Mouse (Mus musculus) cerebellum, adult 9-10 months (tissue): ENCODE measurements around the gene Fancc.

Experiments used
- DNase-seq: peaks from one replicate; pipeline ENCODE4 v3.0.0; 2022

The Fancc gene

DNA sequence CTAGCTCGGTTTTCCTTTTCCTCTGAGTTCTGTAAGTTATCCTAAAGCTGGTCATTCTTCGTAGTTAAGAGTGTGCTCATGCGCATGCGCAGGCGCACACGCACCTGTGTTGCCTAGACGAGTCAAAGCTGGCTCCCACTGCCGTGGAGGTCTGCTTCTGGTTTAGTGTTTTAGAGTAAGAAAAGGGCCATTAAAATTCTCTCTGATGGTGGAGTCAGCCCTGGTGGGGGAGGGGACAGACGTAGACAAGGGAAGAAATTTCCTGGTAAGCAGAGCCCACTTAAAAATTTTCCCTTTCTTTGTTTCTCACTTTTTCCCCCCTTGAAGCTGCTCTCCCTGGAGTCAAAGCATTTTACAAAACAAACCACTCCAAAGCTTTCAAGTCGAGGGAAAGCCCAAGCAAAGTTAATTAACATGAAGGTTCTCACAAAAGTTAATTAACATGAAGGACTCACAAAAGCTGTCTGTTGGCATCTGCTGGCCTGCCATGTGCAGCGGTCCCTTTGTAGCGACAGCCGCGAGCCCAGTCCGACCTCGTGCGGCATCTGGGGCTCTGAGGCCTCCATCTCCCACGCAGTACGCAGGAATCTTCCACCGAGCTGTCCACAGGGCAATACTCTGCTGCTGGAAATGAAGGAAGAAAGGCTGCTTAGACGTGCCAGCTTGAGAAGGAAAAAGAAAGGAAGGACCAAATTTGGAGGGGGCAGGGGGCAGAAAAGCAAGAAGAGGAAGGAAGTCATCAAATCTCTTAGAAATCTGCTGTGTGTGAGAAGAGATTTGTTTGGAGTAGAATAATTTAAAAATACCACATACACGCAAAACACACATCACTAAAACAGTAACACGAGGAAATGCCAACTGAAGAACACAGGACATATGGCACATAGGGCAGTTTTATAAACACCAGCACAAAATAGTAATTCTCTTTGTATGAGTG, at the start of gene Fancc:
Gene Fancc (minus strand): TSS at position 633 of the 937 bp plus-strand sequence.
- no peak for DNase-seq

DNA sequence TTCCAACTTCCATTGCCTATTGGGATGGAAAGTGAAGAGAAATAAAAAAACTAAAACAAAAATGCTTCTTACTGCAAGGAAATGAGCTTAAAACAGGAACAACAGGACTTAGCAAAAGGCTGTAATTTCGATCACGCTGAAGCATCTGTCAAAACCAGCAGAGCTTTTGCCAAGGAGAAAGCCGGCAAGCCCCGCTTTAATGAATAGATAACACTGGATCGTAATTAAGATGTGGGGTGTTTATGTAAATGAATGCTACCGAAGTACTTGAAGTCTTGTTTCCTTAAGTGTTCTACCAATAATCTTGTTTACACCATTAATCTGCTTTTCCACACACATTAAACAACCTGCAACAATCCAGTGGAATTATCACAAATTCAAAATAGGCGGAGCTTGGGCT, 48.2 kb upstream of the Fancc start:
- DNase-seq: no peak

DNA sequence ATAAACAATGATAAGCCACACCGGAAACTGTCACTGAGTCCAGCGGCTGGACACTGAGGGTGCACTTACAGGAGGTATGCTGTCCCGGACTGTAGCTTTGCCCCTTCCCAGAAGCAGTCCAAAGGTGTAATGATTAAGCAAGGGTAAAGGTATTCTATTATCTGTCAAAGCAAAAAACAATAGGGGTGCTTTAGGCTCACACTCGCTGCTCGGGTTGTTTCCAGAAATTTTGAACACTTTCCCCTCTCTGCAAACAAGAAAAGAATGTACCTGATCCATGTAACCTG, 47.8 kb upstream of the Fancc start:
- no peak for DNase-seq

DNA sequence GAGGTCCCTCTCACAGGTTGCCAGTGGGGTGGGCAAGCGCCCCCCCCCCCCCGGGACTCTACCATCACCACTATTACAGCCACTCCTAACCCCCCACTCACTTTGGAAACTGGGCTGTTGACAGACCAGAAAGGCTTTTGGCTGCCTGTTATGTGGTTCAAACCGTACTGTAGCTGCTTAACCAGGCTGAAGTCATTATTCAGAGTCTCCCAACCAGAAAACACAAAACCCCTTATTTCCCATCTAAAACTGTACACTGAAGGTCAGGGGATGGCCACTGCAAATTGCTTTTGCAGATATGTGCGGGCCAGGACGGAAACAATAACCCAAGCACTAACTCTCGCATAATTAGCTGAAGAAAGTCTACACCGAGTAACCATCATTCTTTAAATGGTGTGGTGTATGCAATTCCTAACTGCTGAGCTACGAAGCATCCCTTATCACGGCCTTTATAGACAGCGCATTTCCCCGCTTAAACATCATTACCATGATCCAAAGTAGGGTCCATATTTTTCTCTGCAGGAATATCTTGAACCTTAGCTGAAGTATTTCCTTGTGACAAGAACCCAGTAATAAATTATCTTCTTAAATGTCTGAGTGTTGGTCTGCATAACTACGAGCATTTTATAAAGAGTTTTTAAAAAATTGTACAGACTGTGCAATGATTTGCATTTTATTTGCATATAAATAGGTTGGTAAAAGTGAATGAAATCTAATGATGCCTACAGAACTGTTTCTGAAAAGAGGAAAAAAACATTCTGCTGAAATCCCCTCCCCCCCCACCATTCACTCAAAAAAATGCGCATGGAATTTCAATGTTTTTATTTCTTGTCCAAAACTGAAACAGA, 47.3 kb upstream of the Fancc start:
- DNase-seq: no peak

- no peak for DNase-seq
These were observed 46.4 kb upstream of the Fancc start for GRCm38 (mm10) chr13:63543459-63543858.

DNA sequence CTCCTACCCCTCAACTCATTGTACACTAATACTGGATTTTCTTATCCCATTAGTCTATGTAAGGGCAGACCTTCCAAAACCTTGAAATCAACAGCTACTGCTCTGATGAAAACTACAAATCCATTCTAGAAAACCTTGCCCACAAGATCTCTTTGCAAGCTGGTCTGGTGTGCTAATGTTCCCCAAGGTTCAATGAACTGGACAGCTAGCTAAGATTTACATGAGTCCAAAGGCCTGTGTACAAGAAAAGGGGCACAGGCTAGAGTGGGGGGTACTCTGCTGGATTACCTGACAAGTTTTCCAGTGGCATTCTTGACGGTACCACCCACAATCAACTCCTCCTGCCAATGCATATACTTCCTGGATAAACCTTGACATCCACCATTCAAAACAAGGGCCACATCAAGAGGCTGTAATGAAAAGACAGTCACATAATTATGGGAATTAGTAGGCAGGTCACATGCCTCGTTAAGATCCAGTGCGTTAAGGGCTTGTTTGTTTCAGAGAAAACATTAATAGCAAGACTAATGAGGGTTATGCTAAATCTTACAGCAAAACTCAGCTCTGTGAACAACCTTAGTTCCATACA, 45.8 kb upstream of the Fancc start:
- no peak for DNase-seq

GRCm38 (mm10) chr13:63541510-63541909, 44.4 kb upstream of the Fancc start:
- no peak for DNase-seq

- DNase-seq: peak; percentile 55
These were observed 43.5 kb upstream of the Fancc start for GRCm38 (mm10) chr13:63540584-63540983.

DNA sequence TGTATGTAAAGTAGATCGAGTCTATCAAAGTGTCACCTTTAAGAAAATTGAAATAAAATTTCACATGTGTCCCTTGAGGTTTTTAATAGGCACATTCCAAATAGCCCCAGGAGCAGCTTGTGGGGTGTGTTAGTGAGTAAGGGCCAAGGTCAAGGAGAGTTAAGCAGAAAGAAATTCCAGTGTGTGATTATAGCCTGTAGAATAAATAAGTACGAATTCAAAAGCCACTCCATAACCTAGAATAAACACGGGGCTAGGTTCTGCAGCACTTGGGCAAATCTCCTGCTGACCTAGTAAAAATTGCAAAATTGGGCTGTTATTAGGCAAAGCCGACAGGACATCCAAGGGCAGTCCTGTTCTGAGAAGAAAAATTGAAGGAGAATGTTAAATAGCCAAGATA, 37.9 kb upstream of the Fancc start:
- DNase-seq: no peak

DNA sequence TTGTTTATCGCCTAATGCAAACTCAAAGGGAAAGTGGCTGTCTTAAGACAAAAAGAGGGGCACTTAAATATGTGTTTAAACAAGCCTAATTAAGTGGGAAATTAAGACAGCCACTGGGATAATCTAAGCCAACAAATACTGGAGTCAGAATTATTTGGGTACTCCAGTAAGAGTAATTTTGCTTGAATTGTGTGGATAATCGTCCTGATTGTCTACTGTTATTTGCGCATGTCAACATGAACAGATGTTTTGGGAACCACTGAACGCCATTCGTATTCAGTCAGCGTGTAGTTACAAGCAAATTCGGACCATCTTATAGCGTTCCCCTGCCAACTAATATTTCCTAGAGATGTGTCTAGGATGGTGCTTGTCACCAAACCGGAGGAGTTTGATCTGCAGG, 33.8 kb upstream of the Fancc start:
- no peak for DNase-seq

- DNase-seq: no peak
These were observed 33.3 kb upstream of the Fancc start for GRCm38 (mm10) chr13:63530371-63530764.

GRCm38 (mm10) chr13:63529602-63530370, 32.7 kb upstream of the Fancc start:
- DNase-seq: no peak

DNA sequence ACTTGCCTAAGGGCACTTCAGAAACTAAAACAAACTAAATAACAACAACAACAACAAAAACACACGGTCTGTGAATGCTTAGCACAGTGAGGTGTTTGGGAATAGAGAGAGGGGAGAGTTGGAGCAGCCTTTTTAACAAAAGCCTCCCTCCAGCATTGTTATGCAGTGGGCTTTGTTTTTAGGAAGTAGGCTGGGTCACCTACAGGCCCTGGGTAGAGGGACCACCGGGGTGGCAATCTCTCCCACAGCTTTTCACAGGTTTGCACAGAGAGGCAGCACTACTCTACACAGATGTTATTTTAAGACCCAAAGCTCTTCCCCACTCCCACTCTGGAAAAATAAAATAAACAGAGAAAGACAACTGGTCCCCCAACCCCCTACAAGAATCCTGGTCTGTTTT, 31.8 kb upstream of the Fancc start:
- no peak for DNase-seq

GRCm38 (mm10) chr13:63528164-63528675, 31.1 kb upstream of the Fancc start:
- peak; percentile 58 for DNase-seq

DNA sequence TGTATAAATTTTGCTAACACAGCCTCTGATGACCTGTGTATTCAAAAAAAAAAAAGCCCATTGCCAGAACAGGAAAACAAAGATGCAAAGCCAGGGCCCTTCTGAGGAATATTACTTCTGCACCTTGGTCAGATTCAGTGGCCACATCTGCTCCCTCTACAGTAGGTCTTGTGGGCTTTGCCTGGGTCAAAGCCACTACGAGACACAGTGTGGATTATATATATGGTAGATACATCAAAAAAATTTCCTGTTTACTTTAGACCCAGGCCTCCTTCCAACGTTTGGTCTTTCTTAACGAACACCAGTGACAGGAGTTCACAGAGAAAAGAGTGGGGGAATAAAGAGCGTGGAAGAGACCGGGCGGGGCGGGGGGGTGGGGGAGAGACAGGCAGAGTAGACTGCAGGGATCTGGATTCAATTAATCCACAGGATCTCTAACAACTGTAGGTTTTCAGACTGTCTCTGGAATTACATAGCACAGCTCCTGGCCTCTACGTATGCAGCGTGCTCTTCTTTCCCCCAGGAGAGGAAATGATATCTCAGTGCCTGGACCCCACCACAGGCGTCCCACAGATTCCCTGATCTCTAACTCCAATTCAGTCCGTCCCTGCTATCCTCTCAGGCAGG, 28.6 kb upstream of the Fancc start:
- no peak for DNase-seq

DNA sequence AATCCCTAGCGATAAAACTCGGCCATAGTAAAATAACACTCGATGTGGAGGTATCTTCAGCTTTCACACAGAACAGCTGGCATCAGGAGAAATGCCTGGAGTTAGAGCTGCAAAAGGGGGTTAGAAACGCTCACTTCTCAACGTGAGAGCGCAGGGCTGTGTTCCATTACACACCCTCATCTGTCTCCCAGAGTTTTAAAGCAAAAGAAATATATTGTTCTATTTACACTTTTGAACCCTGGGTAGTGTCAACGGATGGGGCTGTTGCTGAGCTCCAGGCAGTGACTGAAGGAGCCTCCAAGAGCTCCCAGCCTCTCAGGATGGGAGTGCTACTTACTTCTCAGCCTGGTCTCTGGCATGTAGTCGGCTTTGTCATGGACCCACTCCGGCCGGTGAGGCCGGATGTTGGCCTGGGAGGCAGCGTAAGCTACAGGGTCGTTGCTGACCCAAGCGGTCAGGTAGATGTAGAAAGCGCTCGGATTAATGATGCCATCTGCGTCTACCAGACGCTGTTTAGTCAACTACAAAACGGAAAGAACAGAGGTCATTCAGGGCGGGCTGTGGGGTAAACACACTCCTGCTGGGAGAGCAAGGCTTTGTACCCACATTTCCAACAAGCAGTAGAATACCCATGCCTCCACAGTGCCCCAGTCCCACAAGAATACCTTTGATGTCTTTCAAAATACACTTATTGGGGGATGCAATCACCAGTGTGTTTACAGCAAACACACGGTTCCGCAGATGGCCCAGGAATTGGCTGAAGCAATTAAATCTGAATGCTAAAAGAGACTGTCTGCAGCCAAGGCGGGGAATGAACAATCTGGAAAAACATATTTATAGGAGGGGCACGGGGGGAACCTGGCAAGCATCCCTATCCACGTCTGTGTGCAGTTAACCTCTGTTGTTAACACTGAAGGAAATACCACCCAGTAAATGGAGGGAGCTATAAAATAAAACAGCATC, 27.8 kb upstream of the Fancc start:
- peak; percentile 68 for DNase-seq

GRCm38 (mm10) chr13:63524061-63524460, 27.0 kb upstream of the Fancc start:
- DNase-seq: no peak

GRCm38 (mm10) chr13:63522832-63523231, 25.8 kb upstream of the Fancc start:
- no peak for DNase-seq

DNA sequence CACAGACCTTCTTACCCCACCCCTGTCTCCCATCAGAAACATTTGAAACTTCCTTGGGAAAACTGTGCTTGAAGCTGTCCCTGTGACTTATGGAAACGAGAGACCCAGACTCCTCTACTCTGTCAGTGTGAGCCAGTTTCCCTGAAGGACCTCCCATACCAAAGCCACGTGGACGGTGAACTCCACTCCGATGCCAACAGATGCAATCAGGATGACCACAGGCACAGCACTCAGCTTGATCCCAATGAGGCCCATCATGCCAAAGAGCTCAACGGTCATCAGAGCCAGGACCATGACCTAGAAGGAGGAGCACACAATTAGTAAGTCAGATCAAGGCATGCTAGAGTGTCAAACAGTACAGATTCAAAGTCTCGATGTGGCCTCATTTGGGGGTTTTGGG, 23.0 kb upstream of the Fancc start:
- no peak for DNase-seq

DNA sequence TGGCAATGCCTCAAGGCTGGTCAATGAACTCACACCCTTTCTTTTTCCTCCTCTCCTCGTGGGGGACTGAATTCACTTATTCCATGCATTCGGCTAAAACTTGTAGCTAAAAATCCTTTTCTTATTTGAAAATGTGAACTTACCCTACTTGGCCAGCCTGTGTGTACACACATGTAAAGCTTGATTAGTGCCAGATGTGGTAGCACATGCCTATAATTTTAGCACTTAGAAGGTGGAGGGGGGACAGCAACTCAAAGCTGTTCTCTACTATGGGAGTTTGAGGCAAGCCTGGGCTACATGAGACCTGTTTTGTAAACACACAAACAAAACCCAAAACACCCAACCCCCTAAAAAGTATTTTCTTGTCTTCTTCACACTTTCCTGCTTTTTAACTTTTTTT, 19.5 kb upstream of the Fancc start:
- DNase-seq: no peak

- DNase-seq: no peak
These were observed 18.5 kb upstream of the Fancc start for GRCm38 (mm10) chr13:63515542-63515941.
